Mouse (Mus musculus) hindbrain, embryonic 15.5 days (tissue): Measurements from ENCODE around the gene Anks1b. TPM values are rescaled to one million over a fixed set of nuclear protein-coding genes. Genes with fewer than 3 reads are reported as not detected.

Source experiments
- ATAC-seq: fragments of 200-750 bp; cut with Nextera tagmentation; 2 replicates; pipeline ENCODE4 v1.8.0; 2017; ENCODE audit warnings: low read depth, moderate number of reproducible peaks, moderate TSS enrichment; ENCODE audit not compliant: low FRiP score
- H3K27ac ChIP-seq: fragments of 300-500 bp; sonication (generic); replicated peaks from 2 replicates; pipeline ENCODE4 v1.5.1; 2015; ENCODE audit warnings: mild to moderate bottlenecking, inconsistent platforms
- H3K27me3 ChIP-seq: fragments of 300-500 bp; sonication (generic); 2 replicates; pipeline ENCODE4 v1.6.1; 2015; ENCODE audit warnings: control low read depth, inconsistent platforms
- H3K36me3 ChIP-seq: fragments of 300-500 bp; sonication (generic); 2 replicates; pipeline ENCODE4 v1.6.1; 2015; ENCODE audit warnings: control low read depth, inconsistent platforms
- H3K4me1 ChIP-seq: fragments of 300-500 bp; sonication (generic); replicated peaks from 2 replicates; pipeline ENCODE4 v1.6.1; 2015; ENCODE audit warnings: control low read depth, inconsistent platforms
- H3K4me2 ChIP-seq: fragments of 300-500 bp; sonication (generic); 2 replicates; pipeline ENCODE4 v1.6.1; 2015; ENCODE audit warnings: moderate library complexity, mild to moderate bottlenecking, inconsistent platforms
- H3K4me3 ChIP-seq: fragments of 300-500 bp; sonication (generic); 2 replicates; pipeline ENCODE4 v1.5.1; 2015; ENCODE audit warnings: mild to moderate bottlenecking, inconsistent platforms
- H3K9ac ChIP-seq: fragments of 300-500 bp; sonication (generic); 2 replicates; pipeline ENCODE4 v1.6.1; 2015; ENCODE audit warnings: inconsistent platforms
- H3K9me3 ChIP-seq: fragments of 300-500 bp; sonication (generic); 2 replicates; pipeline ENCODE4 v1.6.1; 2016; ENCODE audit warnings: control low read depth, inconsistent platforms
- WGBS: fragments of 180-500 bp; shearing (Covaris S2); methylation state at CpG from one replicate; pipeline ENCODE4 v1.1.7; 2015; 5-methylcytosine and 5-hydroxymethylcytosine counted together
- polyA plus RNA-seq: library from polyadenylated mRNA; unstranded; fragments of >200 nt; fragmentation: Nextera tagmentation; extraction: Ambion mirVana; gene quantifications from 2 replicates; pipeline ENCODE4 v1.2.1, GENCODE M21; 2015

The Anks1b gene
- polyA plus RNA-seq, 1 experiment from 2014 or later, result 85.2 TPM

DNA sequence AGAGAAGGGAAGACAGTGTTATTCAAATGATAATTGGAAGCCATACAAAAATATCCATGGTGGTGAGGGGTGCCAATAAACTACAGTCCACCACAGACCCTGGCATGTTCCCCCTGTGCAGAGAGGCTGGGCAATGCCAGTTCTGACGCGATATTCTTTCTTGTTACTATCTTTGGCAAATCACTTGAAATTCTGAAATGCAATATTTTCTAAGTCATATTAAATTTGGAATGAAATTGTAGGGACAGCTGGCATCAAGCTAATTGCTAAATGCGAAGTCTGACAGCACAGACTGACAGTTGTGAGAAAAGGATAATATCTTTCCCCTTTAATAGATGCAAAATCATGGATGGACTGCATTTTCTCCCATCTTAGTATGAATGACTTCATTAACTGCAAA is 103.3 kb downstream of the Anks1b start:
- no peaks in the 10 kb centered on the region for H3K4me1 ChIP-seq
- WGBS, result 89% methylated on average over 3 of the region's 3 CpGs
- no peak overlapping the region for H3K9ac ChIP-seq
- no peaks in the 10 kb centered on the region for H3K27me3 ChIP-seq
- no peaks in the 10 kb centered on the region for H3K9me3 ChIP-seq
- no peak overlapping the region for H3K27ac ChIP-seq
- no peak for ATAC-seq
- H3K36me3 ChIP-seq, result no peaks in the 10 kb centered on the region
- H3K4me3 ChIP-seq, result no peak overlapping the region
- H3K4me2 ChIP-seq, result no peak overlapping the region

DNA sequence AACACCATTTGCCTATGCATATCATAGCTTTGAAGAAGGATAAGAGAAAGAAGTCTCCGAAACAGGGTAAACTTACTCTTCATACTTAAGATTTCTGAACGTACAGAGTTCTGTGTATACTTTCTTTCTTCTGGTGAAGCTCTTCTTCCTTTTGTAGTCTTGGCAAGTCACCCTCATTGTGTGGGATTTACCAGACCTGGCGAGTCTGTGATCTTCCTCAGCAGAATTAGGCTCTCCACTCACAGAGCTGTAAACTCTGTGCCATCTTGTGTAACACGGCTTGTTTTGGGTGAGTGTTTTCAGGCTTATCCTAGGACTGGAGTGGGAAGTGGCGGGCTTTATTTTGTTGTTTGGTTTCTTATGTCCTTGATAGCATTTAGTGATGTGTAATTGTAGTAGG is 120.9 kb downstream of the Anks1b start:
- WGBS, result 93% methylated on average over 5 of the region's 5 CpGs
- H3K27ac ChIP-seq, result no peak overlapping the region
- no peaks in the 10 kb centered on the region for H3K36me3 ChIP-seq
- no peaks in the 10 kb centered on the region for H3K4me1 ChIP-seq
- H3K27me3 ChIP-seq, result no peaks in the 10 kb centered on the region
- no peaks in the 10 kb centered on the region for H3K9me3 ChIP-seq
- no peak for ATAC-seq
- H3K4me2 ChIP-seq, result no peak overlapping the region
- no peak overlapping the region for H3K9ac ChIP-seq
- H3K4me3 ChIP-seq, result no peak overlapping the region

DNA sequence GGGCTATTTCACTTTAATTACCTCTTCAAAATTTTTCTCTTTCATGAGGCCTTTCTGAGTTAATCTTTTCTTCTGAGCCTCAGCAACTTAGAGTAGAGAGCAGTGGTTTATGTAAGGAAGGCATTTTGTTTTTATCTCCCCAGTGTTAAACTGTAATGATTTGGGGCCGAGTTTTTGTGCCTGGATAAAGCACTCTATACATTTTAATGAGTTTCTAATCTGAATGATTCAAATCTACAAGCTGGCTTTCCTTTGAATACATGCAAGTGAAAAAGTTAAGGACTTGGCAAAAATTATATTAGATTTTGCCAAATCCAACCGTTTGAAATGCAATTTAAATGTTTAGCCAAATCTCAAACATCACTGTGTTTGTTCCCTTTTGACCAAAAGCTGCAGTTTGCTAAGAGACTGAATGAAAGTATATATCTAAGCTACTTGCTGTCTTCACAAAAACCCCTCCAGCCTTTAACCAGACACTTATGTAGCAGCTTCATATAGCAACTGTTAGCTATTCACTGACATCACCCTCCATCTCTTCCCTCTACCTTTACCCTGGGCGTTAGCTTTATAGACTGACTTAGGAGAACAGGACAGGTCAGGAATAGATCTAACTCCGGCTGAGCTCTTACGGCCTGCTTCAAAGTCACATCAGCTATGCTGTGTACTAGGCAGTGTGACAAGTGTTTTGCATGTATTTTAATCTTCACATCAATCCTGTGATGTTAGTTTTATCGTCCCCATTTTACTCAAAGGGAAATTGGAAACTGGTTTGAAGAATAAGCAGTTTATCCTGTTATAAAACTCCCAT is 122.5 kb downstream of the Anks1b start:
- H3K4me3 ChIP-seq, result no peak overlapping the region
- H3K4me1 ChIP-seq, result no peaks in the 10 kb centered on the region
- no peaks in the 10 kb centered on the region for H3K27me3 ChIP-seq
- 73% methylated on average over 6 of the region's 6 CpGs for WGBS
- no peaks in the 10 kb centered on the region for H3K36me3 ChIP-seq
- no peaks in the 10 kb centered on the region for H3K9me3 ChIP-seq
- H3K9ac ChIP-seq, result no peak overlapping the region
- H3K4me2 ChIP-seq, result no peak overlapping the region
- ATAC-seq, result no peak
- H3K27ac ChIP-seq, result no peak overlapping the region

DNA sequence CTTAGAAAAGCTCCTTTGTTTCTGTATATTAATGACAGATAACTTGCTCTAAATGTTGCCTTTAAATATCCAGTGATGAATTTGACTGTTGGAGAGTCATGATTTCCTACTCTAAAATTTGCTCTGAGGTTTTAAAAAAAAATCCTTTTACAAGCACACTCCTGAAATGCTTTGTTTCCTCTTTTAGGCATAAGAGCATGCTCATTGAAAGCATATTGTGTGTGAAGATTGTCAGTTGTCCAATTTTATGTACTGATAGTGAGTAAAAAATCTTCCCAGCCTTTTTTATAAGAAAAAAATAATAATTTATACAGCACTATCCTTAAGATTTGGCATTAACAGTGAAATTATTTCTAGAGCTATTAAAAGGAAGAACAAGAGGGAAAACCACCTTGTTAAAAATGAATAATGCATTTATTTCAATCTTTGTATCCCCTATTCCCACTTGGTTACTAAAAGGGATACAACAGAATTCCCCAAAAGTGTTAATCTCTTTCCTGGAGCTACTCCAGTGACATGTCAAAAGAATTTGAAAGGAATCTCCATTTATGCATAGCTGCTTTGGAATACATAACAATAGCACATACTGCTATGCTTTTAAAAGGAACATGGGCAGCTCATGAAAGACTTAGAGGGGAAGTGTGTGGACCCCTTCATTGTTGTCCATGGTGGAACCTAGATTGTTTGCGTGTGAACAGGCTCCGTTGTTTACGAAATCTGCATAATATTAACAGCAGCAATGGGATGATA is 130.8 kb downstream of the Anks1b start:
- Histone ChIP-seq H3K9me3 (no peaks in the 10 kb centered on the region), H3K27ac (0 out of 2 replicates have a peak overlapping the region, but pooled peaks have one; percentile 27), H3K4me2 (no peak overlapping the region), H3K4me3 (no peak overlapping the region), H3K27me3 (no peaks in the 10 kb centered on the region), H3K36me3 (no peaks in the 10 kb centered on the region), H3K4me1 (0 out of 2 replicates have a peak, but pooled peaks cover 4% of the 10 kb centered on the region), H3K9ac (no peak overlapping the region)
- no peak for ATAC-seq
- WGBS, result 52% methylated on average over 3 of the region's 3 CpGs

DNA sequence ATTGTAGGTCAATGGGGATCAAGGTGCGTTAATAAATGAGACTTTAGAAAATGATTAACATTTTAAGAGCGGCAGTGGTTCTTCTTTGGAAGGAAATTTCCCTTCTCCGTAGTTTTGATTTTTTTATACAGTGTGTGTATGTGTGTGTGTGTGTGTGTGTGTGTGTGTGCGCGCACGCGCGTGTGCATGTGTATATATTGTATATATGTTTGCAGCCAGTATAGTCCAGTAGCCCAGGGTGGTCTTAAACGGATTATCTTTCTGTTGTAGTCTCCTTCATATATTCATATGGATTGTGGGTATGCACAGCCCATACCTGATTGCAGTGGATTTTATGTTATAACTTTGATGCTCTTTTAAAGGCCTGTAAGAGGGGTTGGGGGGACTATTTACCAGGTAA is 131.6 kb downstream of the Anks1b start:
- Histone ChIP-seq H3K4me1 (0 out of 2 replicates have a peak, but pooled peaks cover 4% of the 10 kb centered on the region), H3K36me3 (no peaks in the 10 kb centered on the region), H3K27ac (0 out of 2 replicates have a peak overlapping the region, but pooled peaks have one; percentile 27), H3K9ac (no peak overlapping the region), H3K9me3 (no peaks in the 10 kb centered on the region), H3K4me2 (no peak overlapping the region), H3K4me3 (no peak overlapping the region), H3K27me3 (no peaks in the 10 kb centered on the region)
- ATAC-seq, result no peak
- WGBS, result 91% methylated on average over 9 of the region's 9 CpGs

DNA sequence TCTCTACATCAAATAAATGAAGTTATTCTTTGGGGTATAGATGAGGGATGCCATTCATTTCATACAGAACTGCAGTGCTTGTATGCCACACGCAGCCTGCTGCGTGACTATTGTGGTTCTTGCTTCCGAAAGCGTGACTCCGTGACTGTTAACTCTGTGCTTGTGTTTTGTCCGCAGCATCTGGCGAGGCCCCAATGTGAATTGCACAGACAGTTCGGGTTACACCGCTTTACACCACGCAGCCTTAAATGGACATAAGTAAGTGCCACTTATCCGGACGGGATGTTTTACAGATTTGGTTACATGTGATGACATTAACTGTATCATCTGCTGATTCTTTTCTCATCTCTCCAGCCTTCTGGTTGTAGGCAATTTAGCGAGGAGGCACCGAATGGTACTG is 159.7 kb downstream of the Anks1b start:
- H3K9me3 ChIP-seq, result no peaks in the 10 kb centered on the region
- no peak overlapping the region for H3K27ac ChIP-seq
- no peak overlapping the region for H3K4me3 ChIP-seq
- H3K36me3 ChIP-seq, result no peaks in the 10 kb centered on the region
- no peaks in the 10 kb centered on the region for H3K27me3 ChIP-seq
- no peak for ATAC-seq
- WGBS, result 82% methylated on average over 14 of the region's 14 CpGs
- H3K4me1 ChIP-seq, result no peaks in the 10 kb centered on the region
- no peak overlapping the region for H3K4me2 ChIP-seq
- no peak overlapping the region for H3K9ac ChIP-seq

DNA sequence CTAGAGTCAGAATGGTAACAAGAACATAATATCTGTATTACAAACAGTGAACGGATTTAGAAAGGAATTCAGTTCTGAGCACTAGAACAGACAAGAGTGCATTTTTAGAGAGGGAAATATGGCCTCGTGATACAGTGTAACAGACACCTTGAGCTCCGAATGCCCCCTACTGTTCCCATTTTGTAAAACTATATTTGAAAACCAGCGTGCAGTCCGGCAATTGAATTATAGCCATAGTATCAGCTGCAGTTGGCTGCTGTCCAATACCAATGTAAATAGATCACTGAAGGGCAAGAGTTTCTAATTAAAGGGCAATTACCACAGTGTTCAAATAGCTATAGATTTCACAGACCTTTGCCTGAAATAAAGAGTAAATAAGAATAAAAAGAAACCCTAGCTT is 170.0 kb downstream of the Anks1b start:
- no peaks in the 10 kb centered on the region for H3K27me3 ChIP-seq
- 16% methylated on average over 5 of the region's 5 CpGs for WGBS
- H3K4me3 ChIP-seq, result no peak overlapping the region
- no peak overlapping the region for H3K27ac ChIP-seq
- H3K36me3 ChIP-seq, result no peaks in the 10 kb centered on the region
- no peaks in the 10 kb centered on the region for H3K9me3 ChIP-seq
- H3K4me2 ChIP-seq, result no peak overlapping the region
- 0 out of 2 replicates have a peak, but pooled peaks cover 5% of the 10 kb centered on the region for H3K4me1 ChIP-seq
- ATAC-seq, result peak; percentile 72; the same call in 1 of the 2 replicates
- H3K9ac ChIP-seq, result no peak overlapping the region

DNA sequence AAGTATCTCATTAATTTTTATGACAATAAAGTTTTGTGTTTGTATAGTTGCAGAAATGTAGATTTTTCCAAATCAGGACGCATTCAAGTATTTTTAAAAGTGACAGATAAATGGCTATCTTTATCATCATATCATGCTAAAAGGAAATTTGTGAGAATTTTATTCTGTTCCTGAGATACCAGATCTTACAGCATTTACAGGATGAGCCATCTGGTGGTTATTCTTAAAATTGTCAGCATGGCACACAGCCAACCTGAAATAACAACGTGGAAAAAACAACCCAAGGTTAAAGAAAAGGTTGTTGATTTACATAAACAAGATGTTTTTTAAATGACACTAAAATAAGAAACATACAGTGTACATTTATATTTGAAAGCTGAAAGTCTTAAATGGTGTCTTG is 170.5 kb downstream of the Anks1b start:
- no peaks in the 10 kb centered on the region for H3K36me3 ChIP-seq
- ATAC-seq, result no peak
- no peak overlapping the region for H3K27ac ChIP-seq
- H3K4me3 ChIP-seq, result no peak overlapping the region
- 0 out of 2 replicates have a peak, but pooled peaks cover 5% of the 10 kb centered on the region for H3K4me1 ChIP-seq
- H3K4me2 ChIP-seq, result no peak overlapping the region
- 47% methylated on average over 2 of the region's 2 CpGs for WGBS
- H3K9ac ChIP-seq, result no peak overlapping the region
- no peaks in the 10 kb centered on the region for H3K9me3 ChIP-seq
- H3K27me3 ChIP-seq, result no peaks in the 10 kb centered on the region

DNA sequence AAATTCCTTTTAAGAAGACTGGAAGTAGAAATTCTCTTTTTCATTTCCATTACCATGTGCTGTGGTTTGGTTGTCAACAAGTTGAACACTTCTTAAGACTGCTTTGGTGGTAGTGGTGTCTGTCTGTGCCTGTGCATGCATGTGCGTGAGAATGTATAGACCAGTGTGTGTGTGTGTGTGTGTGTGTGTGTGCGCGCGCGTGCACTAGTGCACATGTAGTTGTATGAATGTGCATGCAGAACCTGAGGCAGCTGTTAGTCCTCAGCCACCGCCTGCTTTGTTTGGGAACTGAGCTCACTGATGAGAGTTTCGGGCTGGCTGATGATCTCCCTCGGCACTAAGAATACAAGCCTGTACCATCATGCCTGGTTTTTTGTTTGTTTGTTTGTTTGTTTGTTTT is 170.9 kb downstream of the Anks1b start:
- no peak for ATAC-seq
- H3K9me3 ChIP-seq, result no peaks in the 10 kb centered on the region
- H3K4me3 ChIP-seq, result no peak overlapping the region
- H3K36me3 ChIP-seq, result no peaks in the 10 kb centered on the region
- no peaks in the 10 kb centered on the region for H3K27me3 ChIP-seq
- H3K4me1 ChIP-seq, result 0 out of 2 replicates have a peak, but pooled peaks cover 5% of the 10 kb centered on the region
- 93% methylated on average over 8 of the region's 8 CpGs for WGBS
- H3K4me2 ChIP-seq, result no peak overlapping the region
- no peak overlapping the region for H3K9ac ChIP-seq
- H3K27ac ChIP-seq, result no peak overlapping the region

DNA sequence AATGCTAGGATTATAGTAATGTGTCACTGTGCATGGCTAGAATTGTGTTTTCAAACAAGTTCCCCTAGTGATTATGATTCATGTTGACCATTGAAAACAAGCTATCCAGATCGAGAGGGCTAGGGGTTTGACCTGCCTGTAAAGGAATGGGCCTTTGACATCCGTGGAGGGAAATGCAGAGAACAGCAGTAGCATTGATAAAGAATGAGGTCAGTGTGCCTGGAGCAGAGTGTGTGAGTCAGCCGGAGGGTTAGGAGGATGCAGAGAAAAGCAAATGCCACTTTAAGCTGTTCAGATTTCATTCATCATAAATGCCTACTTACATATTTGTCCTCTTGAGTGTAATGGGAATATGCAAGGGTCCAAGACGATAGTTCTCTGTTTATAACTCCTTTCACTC is 195.3 kb downstream of the Anks1b start:
- 65% methylated on average over 4 of the region's 4 CpGs for WGBS
- H3K9ac ChIP-seq, result no peak overlapping the region
- ATAC-seq, result no peak

DNA sequence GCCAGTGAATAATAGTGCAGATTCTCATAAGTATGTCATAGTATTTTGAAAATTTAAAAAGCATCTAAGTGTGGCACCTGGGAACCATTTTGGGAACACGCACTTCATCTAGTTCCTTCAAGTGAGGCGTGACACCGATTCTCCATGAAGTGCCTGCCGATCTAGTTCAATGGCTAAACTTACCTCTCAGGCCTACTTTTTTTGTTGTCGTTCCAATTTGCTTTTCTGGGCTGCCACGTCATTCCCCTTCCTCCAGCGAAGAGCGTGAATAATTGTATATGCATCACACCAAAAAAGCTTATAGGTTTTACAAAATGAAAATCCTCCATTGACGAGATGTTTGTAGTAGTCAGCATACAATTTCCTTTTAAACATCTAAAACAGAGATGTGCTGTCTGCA is 204.6 kb downstream of the Anks1b start:
- Histone ChIP-seq H3K36me3 (no peaks in the 10 kb centered on the region), H3K9me3 (no peaks in the 10 kb centered on the region), H3K27me3 (no peaks in the 10 kb centered on the region), H3K27ac (no peak overlapping the region), H3K9ac (no peak overlapping the region), H3K4me3 (no peak overlapping the region), H3K4me1 (no peaks in the 10 kb centered on the region), H3K4me2 (no peak overlapping the region)
- WGBS, result 89% methylated on average over 9 of the region's 9 CpGs
- ATAC-seq, result no peak

More for the DNA sequence above, 195.3 kb downstream of the Anks1b start:
- 0 out of 2 replicates have a peak, but pooled peaks cover 5% of the 10 kb centered on the region for H3K9me3 ChIP-seq
- no peak overlapping the region for H3K27ac ChIP-seq
- H3K36me3 ChIP-seq, result no peaks in the 10 kb centered on the region
- H3K4me2 ChIP-seq, result no peak overlapping the region
- H3K4me1 ChIP-seq, result no peaks in the 10 kb centered on the region
- no peaks in the 10 kb centered on the region for H3K27me3 ChIP-seq
- H3K4me3 ChIP-seq, result no peak overlapping the region

DNA sequence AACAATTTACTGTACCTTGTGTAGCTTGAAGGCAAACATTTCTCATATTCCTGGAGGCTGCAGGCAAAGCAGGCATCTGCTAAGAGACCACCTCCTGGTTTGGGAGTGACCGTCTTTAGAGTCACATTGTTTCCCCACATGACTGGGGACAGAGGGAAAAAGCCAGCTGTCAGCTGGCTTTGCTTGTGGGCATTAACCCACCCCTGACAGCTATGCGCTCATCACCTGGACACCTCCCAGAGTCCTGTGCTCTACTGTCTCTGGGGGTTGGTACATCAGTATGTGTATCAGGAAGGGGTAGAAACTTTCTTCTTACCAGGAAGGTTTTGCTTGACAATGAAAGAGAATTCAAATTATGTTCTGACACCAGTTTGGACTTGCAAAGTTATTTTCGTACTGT is 207.8 kb downstream of the Anks1b start:
- WGBS, result 34% methylated on average over 3 of the region's 3 CpGs
- H3K27ac ChIP-seq, result no peak overlapping the region
- no peak overlapping the region for H3K4me2 ChIP-seq
- H3K9me3 ChIP-seq, result no peaks in the 10 kb centered on the region
- no peaks in the 10 kb centered on the region for H3K27me3 ChIP-seq
- H3K4me3 ChIP-seq, result no peak overlapping the region
- no peaks in the 10 kb centered on the region for H3K4me1 ChIP-seq
- ATAC-seq, result no peak
- no peaks in the 10 kb centered on the region for H3K36me3 ChIP-seq
- no peak overlapping the region for H3K9ac ChIP-seq
